Mouse (Mus musculus) mouse embryonic stem cell (cell line): Measurements from ENCODE around the gene Cbx8.

Experiments used
- in situ Hi-C, 2 experiments: fragments of 300-500 bp; cut with MboI; formaldehyde crosslinking; loops; 1 replicate in 1 of 2; 3 replicates in 1 of 2; pipeline ENCODE4 v1.14.3; 2019 to 2020; ENCODE audit warnings: low sequenced_read_pairs in 2 of 2, low pct_unique_long_range_greater_than_20kb in 1 of 2, mixed read lengths in 1 of 2; ENCODE audit not compliant: unreplicated experiment in 1 of 2

The Cbx8 gene

DNA sequence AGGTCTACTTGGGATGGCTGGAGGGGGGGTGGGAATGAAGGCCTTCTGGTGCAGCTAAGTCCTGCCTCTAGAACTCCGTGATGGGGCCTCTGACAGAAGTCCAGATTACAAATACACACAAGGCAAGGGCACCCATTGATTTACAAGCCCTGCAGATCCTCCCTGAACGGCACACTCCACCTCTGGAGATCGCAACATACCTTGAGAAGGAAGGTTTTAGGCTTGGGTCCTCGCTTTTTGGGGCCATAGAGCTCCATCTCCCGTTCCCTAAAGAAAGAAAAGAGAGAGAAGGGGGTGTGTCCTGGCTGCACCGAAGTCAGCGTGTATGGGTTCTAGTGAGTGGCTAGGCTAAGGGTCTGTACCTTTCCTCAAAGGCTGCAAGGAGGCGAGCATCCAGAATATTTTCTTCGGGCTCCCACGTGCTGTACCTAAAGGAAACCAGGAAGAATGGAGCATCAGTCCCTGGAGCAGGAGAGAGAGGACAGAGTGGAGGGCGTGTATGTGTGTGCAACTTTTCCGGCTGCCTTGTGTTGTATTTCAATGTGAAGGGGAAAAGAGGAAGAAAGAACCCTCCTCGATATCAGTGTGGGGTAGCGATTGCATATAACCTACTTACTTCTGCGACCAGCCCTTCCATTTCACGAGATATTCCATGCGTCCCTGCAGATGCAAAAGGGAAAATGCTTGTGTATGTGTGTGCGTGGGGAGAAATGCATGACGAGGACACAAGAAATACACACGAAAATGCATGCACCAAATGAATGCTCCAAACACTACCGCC, 847 bp downstream of the Cbx8 start:
- in situ Hi-C loops: loop anchor here in 1 of 2 experiments (10.0 kb wide), 1 partner anchor 45 kb away; the partner anchor contains the start of gene Cbx4

DNA sequence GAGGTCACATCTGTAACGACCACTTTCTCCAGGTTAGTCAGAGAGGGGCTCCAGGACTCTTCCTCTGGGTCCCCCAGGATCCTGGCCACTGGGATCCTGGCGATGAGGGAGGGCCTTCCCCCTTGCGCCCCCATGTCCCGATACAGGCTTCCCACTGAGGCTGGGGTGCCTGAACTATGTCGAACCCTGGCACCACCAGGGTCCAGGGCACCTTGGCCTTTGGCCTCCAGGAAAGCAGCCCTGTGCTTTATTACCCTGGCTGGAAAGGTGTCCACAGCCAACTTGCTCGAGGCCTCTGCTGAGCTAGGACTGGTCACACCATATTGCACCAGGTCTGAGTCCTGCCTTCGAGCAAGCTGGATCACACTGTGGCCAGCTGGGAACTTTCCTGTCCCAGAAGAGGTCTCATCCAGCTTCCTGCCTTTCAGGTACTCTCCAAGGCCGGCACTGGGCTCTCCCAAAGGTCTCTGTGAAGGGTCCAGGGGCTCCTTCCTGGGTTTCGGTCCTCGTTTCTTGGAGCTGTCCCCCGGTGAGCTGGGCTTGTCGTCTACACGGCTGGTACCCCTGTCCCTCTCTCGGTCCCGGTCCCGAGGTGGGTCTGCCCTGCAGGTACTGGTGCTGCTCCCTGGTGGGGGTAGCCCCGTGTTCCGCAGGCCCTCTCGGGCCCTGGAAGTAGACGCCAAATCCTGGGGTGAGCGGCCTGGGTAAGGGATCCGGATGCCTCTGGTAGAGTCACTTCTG, 1.9 kb downstream of the Cbx8 start:
- in situ Hi-C loops: loop anchor here in 1 of 2 experiments (10.0 kb wide), 1 partner anchor 46 kb away; the partner anchor contains the start of gene Cbx4

DNA sequence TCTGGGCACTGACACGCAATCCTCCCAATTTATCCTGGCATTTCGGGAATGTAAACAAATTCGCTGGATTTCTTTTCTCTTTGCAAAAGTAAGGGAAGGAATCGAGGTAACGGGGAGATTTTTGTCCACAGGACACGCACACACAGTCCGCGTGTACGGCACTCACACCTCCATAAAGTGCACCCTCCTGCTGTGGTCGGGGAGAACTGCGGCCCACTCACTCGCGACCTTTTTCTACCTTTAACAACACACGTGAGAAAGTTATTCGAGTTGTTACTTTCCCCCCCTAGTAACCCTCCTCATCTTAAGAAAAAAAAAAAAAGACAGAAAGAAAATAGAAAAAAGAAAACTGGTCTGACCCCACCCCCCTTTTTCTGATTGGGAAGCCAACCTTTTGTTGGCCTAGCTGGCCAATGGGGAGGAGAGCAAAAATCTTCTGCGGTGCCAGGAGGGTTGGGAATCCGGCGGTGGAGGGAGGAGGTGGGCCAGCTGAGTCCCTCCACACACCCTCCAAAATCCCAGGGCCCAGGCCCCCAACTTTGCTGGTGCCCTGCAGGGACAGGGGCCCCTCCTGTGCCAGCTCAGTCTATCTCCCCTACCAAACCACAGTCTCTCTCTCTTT, 2.9 kb downstream of the Cbx8 start:
- in situ Hi-C loops: loop anchor here in 1 of 2 experiments (10.0 kb wide), 1 partner anchor 47 kb away; the partner anchor contains the start of gene Cbx4

DNA sequence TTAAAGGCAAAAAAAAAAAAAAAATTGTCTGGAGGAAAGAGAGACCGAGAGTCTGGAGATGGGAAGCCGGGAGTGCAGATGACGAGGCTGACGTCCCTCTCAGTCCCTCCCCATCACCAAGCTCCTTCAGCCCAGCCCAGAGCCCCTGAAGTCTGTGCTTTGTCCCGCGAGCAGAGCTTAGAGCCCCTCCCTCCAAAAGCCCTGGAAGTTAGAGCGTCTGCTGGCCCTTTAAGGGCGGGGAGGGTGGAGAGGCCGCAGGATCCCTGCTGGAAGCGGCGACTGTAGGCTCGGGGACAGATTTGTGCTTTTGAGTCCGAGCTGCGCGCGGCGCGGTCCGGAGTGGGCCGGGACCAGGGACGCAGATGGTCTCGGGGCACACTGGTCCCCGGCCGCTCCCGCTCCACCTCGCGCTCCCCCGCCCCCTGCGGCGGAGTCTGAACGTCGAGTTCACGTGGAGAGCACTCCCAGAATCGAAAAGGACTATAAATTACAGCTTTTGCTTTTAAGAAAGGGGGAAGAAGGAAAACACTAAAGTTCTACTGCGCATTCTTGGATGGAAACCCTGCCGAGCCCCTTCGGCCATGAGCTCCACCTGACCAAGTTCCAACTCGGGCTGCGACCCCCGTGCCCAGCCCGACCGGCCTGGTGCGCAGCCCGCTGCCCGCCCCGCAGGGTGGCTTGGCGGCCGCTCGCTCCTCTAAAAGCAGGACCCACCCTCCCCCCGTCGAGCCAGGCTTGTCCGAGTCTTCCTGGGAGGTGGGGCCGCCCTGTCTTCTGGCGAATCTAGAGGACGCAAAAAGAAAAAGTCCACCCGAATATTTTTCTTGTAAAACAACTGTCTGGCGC, 3.6 kb downstream of the Cbx8 start:
- in situ Hi-C loops: loop anchor here in 1 of 2 experiments (10.0 kb wide), 1 partner anchor 48 kb away; the partner anchor contains the start of gene Cbx4

DNA sequence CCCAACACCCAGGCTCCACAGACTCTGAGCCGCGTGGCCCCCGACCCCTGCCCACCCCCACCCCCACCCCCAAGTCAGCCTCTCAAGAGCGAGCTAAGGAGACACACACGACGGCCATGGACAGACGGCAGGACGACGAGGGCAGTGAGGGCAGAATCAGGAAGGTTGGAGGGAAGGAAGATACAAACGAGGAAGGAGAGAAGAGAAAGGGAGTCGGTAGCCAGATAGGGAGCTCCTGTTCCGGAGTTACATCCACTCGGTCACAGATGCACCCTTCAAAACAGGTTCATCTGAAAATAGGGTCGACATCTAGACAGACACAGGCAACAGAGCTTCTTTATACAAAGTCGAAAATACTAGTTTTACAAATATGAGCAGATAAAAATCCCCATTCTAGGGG, 4.3 kb downstream of the Cbx8 start:
- in situ Hi-C loops: loop anchor here in 1 of 2 experiments (10.0 kb wide), 1 partner anchor 48 kb away; the partner anchor contains the start of gene Cbx4

DNA sequence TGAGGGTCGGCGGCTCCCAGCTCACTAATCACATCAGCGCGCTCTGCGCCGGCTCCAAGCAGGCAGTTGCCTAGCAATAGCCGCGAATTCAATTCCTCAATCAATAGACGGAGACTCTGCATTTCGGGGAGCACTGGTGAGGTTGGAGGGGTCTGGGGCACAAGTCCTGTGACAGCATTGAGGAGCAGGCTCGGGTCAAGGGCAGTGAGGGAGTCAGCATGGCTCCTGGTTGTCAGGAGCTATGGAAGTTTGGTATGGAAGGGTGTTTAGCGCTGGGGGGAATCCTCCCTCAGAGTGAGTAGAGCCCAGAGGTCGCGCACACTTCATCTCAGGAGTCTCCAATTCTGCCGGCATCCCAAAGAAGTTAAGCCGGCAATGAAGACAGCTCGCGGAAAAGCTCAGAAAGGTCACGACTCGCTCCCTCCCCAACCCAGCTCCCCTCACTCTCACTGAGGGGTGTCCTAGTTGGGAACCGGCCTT, 5.0 kb downstream of the Cbx8 start:
- in situ Hi-C loops: loop anchor here in 1 of 2 experiments (10.0 kb wide), 1 partner anchor 49 kb away; the partner anchor contains the start of gene Cbx4

DNA sequence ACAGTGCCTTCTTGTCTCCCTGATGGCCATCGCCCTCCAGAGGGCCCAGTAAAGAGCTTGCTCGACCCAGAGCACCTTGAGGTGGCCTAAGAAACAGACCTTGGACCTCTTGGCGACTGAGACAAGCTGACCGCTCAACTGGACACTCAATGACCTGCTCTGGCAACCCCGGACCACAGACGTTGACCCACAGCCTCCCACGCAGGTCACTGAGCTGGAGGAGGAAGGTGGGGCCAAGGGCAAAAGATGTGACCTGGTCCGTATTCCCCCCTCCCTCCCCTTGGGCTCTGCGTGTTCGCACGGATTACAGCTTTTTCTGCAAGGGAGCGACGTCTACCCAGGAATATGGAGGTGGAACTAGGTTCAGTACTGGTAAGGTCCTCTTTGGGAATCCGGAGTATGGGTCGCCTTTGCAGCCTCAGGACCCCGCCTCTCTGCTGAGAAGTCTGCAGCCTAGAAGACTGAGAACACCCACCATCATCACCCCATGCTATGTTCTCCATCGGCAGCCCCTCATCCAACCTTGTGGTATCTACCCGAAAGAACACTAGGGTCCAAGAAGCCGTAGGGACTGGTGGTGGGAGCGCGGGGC, 5.6 kb downstream of the Cbx8 start:
- in situ Hi-C loops: loop anchor here in 1 of 2 experiments (10.0 kb wide), 1 partner anchor 50 kb away; the partner anchor contains the start of gene Cbx4

DNA sequence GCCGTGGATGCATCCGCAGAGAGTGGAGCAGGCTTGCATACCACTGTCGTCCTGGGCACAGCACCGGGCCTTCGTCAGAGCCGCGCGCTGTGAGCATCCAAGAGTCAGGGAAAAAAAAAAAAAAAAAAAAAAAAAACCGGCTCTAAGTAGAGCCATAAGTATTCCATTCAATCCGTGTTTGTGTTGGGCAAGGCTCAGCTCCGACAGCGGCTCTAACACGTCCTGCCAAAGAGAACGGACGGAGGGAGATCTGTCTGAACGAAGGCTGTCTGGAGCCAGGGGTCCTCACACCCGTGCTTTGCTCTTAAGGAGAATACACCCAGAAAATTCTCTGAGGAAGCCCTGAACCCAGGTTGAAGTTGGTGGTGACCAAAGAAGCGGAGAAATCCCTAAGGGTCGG, 6.1 kb downstream of the Cbx8 start:
- in situ Hi-C loops: loop anchor here in 1 of 2 experiments (10.0 kb wide), 1 partner anchor 50 kb away; the partner anchor contains the start of gene Cbx4

DNA sequence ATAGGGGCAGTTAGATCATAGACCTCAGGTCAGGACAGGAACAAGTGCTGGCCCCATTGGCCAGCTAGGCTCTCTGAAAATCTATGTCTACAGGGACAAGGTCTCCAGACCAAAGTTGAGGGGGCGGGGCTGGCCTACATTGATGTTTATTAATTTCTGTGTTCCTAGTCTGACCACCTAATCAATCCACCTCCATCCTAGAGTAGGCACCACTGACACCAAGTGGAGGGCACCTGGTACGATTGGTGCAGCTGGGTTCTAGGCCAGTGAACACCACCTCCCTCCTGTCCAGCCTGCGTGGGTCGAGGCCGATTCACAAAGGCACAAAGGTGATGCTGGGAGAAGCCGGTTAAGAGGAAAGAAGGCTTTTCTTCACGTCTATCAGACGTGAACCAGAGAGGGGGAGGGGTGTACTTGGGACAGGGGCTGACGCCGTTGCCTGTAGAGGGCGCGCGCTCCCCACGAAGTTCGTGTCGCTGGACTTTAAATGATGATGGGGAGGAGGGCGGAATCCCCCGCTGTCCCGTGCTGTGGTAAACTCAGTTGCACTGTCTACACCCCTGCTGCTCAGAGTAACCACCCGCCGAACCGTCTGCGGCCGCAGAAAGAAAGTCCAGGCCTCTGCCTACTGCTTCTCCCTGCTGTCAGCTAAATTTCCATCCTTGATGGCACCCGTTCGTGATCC, 6.8 kb downstream of the Cbx8 start:
- in situ Hi-C loops: loop anchor here in 1 of 2 experiments (10.0 kb wide), 1 partner anchor 51 kb away; the partner anchor contains the start of gene Cbx4

DNA sequence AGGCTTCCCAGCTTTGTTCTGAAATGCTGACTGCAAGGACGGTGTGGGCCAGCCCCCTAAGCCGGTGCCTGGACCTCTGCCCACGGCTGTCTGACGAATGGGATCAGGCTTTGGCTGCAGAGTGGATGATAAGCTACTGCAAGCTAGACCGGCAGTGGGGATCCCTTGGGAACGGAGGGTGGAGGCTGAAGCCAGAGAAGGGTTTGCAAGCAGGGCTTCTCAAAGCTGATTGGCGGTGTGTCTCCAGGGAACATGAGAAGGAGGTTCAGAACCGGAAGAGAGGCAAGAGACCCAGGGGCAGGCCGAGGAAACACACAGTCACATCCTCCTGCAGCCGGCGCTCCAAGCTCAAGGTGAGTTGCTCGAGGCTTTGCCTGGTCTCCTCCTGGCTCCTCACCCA, 14.6 kb downstream of the Cbx8 start:
- in situ Hi-C loops: no loop called here

DNA sequence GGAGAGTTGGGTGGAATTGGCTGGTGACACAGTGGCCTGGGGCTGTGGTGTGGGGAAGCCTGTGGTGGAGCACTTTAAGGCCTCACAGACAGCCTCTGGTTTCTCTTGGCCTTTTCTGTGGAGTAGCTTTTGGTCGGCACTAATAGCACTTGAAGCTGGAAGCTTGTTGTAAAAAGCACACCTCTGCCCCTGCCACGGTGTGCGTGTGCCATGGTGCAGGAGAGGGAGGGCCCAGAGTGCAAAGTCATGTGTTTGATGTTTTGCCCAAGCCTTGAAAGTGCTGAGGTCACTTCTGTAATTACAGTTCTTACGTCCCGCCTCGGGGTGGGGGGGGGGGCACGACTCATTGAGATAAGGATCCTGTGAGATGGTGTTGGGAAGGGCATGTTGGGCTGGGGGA, 16.5 kb downstream of the Cbx8 start:
- in situ Hi-C loops: no loop called here

DNA sequence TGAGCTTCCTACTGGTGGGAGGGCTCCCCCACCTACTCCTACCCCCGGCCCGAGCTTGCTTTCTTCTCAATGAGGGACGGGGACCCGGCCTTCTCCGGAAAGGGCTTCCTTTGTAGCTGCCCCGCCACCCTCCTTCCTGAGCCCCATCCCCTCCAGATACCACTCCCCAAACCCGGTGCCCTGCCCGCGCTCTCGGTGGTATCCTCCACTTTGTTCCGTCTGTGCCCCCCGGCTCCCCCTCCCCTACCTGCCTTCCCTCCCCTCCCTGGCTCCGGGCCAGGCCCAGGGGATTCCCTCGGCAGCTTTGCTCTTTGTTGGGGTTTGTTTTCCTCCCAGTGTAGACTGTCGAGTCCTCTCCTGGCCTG, 17.2 kb downstream of the Cbx8 start:
- in situ Hi-C loops: no loop called here

DNA sequence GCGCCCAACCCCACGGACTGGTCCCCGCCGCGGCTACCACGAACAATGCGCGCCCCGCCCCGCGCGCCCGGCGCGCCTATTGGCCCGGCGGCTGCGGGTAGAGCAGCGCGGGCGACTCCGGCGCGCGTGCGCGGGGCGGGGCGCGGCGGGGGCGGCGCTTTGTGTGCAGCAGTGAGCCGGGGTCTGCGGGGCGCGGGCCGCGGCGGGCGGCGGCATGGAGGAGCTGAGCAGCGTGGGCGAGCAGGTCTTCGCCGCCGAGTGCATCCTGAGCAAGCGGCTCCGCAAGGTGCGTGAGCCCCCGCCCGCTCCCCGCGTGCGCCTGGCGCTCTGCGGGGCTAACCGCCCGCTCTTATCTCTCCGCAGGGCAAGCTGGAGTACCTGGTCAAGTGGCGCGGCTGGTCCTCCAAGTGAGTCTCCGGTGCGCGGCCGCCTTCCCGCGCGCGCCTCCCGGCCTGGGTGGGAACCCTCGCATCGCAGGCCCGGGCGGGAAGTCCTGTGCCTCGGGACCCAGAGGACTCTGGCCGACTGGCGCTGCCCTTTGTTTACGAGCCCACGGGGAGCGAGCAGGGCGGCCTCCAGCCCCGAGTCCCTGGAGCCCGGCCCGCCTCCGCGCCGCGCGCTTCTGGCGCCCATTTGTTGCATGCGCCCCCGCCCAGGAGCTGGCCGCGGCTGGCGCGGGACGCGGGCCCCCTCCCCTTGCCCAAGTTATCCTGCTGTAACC, 17.7 kb downstream of the Cbx8 start, which contains the start of gene Cbx2:
Gene Cbx2 (plus strand): TSS at position 68 of the 721 bp plus-strand sequence.
- in situ Hi-C loops: no loop called here

DNA sequence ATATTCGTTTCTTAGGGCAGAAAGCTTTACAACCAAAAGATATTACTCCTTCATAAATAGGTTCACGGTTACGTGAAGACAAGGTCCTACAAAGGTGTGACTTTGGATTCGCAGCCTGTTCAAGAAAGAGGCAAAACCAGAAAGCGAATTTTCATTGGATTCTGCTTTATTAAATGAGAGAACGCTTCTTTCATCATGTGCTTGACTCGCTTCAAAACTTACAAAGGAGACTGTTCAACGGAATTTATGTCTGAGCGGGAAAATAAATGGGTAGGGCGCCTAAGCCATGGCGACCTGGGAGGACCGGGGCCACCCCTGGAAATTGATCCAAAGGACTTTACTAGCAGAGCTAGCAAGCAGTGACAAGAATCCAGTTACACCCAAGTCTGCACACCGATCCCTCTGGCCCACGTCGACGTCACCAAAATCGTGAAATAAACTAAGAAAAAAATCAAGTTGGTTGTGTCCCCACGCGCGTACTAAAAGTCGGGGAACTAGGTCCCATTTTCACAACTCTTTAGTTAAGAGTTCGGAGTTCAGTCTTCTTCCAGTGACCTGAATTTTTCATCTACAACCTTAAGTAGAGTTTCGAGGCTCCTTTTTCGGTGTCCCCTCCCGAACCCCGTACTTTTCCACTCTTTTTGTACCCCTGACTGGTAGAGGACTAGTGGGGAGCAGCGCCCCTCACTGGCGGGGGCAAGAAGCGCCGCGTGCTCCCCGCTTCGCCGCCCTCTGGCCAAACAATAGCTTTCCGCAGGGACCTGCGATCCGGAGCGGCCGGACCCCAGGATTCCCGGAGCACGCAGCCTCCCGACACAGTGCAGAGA, 18.5 kb downstream of the Cbx8 start:
- in situ Hi-C loops: no loop called here

DNA sequence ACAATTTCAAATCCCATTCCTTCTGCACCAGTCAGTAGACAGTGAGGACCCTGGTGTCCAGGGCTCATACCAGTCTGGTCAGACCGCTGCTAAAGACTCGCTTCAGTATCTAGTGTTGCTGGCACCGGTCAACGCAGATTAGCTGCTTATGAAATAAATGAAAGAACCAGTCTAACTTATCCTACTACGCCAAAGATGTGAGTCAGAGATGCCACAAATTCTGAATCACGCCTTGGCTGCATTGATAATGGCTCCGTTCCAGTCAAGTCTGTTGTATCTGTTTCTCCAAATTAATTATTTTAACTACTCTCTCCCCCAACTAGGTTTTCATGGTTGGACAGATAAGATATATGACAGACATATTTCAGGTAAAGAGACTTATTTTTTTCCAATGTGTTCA, 19.6 kb downstream of the Cbx8 start:
- in situ Hi-C loops: no loop called here
